Mouse (Mus musculus) midbrain, embryonic 10.5 days (tissue): ENCODE measurements around the gene Capzb. TPM values are rescaled to one million over a fixed set of nuclear protein-coding genes. Genes with fewer than 3 reads are reported as not detected.

Experiments
- DNase-seq: peaks from one replicate; pipeline ENCODE4 v3.0.0-alpha.2; 2017; ENCODE audit warnings: low spot score
- H3K27ac ChIP-seq: fragments of 300-500 bp; sonication (generic); replicated peaks from 2 replicates; pipeline ENCODE4 v1.5.1; 2016; ENCODE audit warnings: mild to moderate bottlenecking
- H3K27me3 ChIP-seq: fragments of 300-500 bp; sonication (generic); 2 replicates; pipeline ENCODE4 v1.6.1; 2016; ENCODE audit warnings: low read depth, mild to moderate bottlenecking; ENCODE audit not compliant: poor library complexity, severe bottlenecking
- H3K36me3 ChIP-seq: fragments of 300-500 bp; sonication (generic); 2 replicates; pipeline ENCODE4 v1.6.1; 2016; ENCODE audit warnings: mild to moderate bottlenecking, moderate library complexity
- H3K4me1 ChIP-seq: fragments of 300-500 bp; sonication (generic); 2 replicates; pipeline ENCODE4 v1.6.1; 2016
- H3K4me3 ChIP-seq: fragments of 300-500 bp; sonication (generic); 2 replicates; pipeline ENCODE4 v1.5.1; 2016; ENCODE audit warnings: mild to moderate bottlenecking, moderate library complexity
- H3K9me3 ChIP-seq: fragments of 300-500 bp; sonication (generic); replicated peaks from 2 replicates; pipeline ENCODE4 v1.6.1; 2016; ENCODE audit warnings: mild to moderate bottlenecking
- WGBS: fragments of 180-500 bp; shearing (Covaris S2); methylation state at CpG from one replicate; pipeline ENCODE4 v1.1.7; 2016; 5-methylcytosine and 5-hydroxymethylcytosine counted together
- polyA plus RNA-seq: library from polyadenylated mRNA; unstranded; fragments of >200 nt; fragmentation: Nextera tagmentation; extraction: Ambion mirVana; gene quantifications from 2 replicates; pipeline ENCODE4 v1.2.1, GENCODE M21; 2016

The Capzb gene
- polyA plus RNA-seq, 1 experiment from 2014 or later = 330 TPM

- Histone ChIP-seq H3K27ac (no peak overlapping the region), H3K27me3 (no peaks in the 10 kb centered on the region), H3K4me1 (no peaks in the 10 kb centered on the region), H3K9me3 (no peaks in the 10 kb centered on the region), H3K36me3 (peaks cover 64% of the 10 kb centered on the region), H3K4me3 (no peak overlapping the region)
- 93% methylated on average over 9 of the region's 9 CpGs for WGBS
- DNase-seq = no peak
These were observed 78.9 kb downstream of the Capzb start for GRCm38 (mm10) chr4:139271562-139271961.

GRCm38 (mm10) chr4:139272951-139273680 lies 80.4 kb downstream of the Capzb start:
- H3K9me3 ChIP-seq = no peaks in the 10 kb centered on the region
- H3K27ac ChIP-seq = no peak overlapping the region
- WGBS = 92% methylated on average over 10 of the region's 10 CpGs
- peaks cover 56% of the 10 kb centered on the region for H3K36me3 ChIP-seq
- H3K4me3 ChIP-seq = no peak overlapping the region
- H3K27me3 ChIP-seq = no peaks in the 10 kb centered on the region
- no peak for DNase-seq
- no peaks in the 10 kb centered on the region for H3K4me1 ChIP-seq

GRCm38 (mm10) chr4:139274573-139274972 lies 81.9 kb downstream of the Capzb start:
- no peaks in the 10 kb centered on the region for H3K27me3 ChIP-seq
- DNase-seq = no peak
- H3K36me3 ChIP-seq = peaks cover 50% of the 10 kb centered on the region
- no peak overlapping the region for H3K27ac ChIP-seq
- no peaks in the 10 kb centered on the region for H3K9me3 ChIP-seq
- no peaks in the 10 kb centered on the region for H3K4me1 ChIP-seq
- 91% methylated on average over 7 of the region's 7 CpGs for WGBS
- H3K4me3 ChIP-seq = no peak overlapping the region

GRCm38 (mm10) chr4:139276411-139276810 lies 83.7 kb downstream of the Capzb start:
- Histone ChIP-seq H3K36me3 (peaks cover 64% of the 10 kb centered on the region), H3K4me1 (no peaks in the 10 kb centered on the region), H3K27me3 (no peaks in the 10 kb centered on the region), H3K9me3 (no peaks in the 10 kb centered on the region), H3K4me3 (no peak overlapping the region), H3K27ac (no peak overlapping the region)
- DNase-seq = no peak
- 92% methylated on average over 7 of the region's 7 CpGs for WGBS

GRCm38 (mm10) chr4:139280530-139280929 lies 87.8 kb downstream of the Capzb start:
- Histone ChIP-seq H3K27me3 (no peaks in the 10 kb centered on the region), H3K9me3 (no peaks in the 10 kb centered on the region), H3K36me3 (peaks cover 72% of the 10 kb centered on the region), H3K27ac (no peak overlapping the region), H3K4me3 (no peak overlapping the region), H3K4me1 (no peaks in the 10 kb centered on the region)
- WGBS = 97% methylated on average over 12 of the region's 12 CpGs
- no peak for DNase-seq

- H3K27me3 ChIP-seq = no peaks in the 10 kb centered on the region
- 96% methylated on average over 16 of the region's 16 CpGs for WGBS
- H3K36me3 ChIP-seq = peaks cover 79% of the 10 kb centered on the region
- DNase-seq = no peak
- H3K4me3 ChIP-seq = no peak overlapping the region
- H3K27ac ChIP-seq = no peak overlapping the region
- no peaks in the 10 kb centered on the region for H3K4me1 ChIP-seq
- no peaks in the 10 kb centered on the region for H3K9me3 ChIP-seq
These were observed 89.2 kb downstream of the Capzb start for GRCm38 (mm10) chr4:139281791-139282345.

GRCm38 (mm10) chr4:139282955-139283417 lies 90.3 kb downstream of the Capzb start:
- Histone ChIP-seq H3K27ac (no peak overlapping the region), H3K27me3 (no peaks in the 10 kb centered on the region), H3K4me3 (no peak overlapping the region), H3K9me3 (no peaks in the 10 kb centered on the region), H3K4me1 (no peaks in the 10 kb centered on the region), H3K36me3 (peaks cover 86% of the 10 kb centered on the region)
- WGBS = 90% methylated on average over 6 of the region's 6 CpGs
- no peak for DNase-seq

- WGBS = 92% methylated on average over 15 of the region's 15 CpGs
- H3K36me3 ChIP-seq = peaks cover 95% of the 10 kb centered on the region
- no peaks in the 10 kb centered on the region for H3K9me3 ChIP-seq
- H3K4me1 ChIP-seq = no peaks in the 10 kb centered on the region
- no peaks in the 10 kb centered on the region for H3K27me3 ChIP-seq
- DNase-seq = no peak
- H3K4me3 ChIP-seq = no peak overlapping the region
- H3K27ac ChIP-seq = no peak overlapping the region
These were observed 92.2 kb downstream of the Capzb start for GRCm38 (mm10) chr4:139284877-139285276.

- Histone ChIP-seq H3K4me1 (no peaks in the 10 kb centered on the region), H3K4me3 (no peak overlapping the region), H3K27ac (no peak overlapping the region), H3K27me3 (no peaks in the 10 kb centered on the region), H3K9me3 (no peaks in the 10 kb centered on the region), H3K36me3 (peaks cover 95% of the 10 kb centered on the region)
- no peak for DNase-seq
- WGBS = 90% methylated on average over 5 of the region's 5 CpGs
These were observed 93.5 kb downstream of the Capzb start for GRCm38 (mm10) chr4:139286234-139286633.

- Histone ChIP-seq H3K36me3 (peaks cover 92% of the 10 kb centered on the region), H3K27me3 (no peaks in the 10 kb centered on the region), H3K4me3 (no peak overlapping the region), H3K4me1 (no peaks in the 10 kb centered on the region), H3K9me3 (no peaks in the 10 kb centered on the region), H3K27ac (no peak overlapping the region)
- DNase-seq = peak; percentile 70
- WGBS = 84% methylated on average over 18 of the region's 18 CpGs
These were observed 94.6 kb downstream of the Capzb start for GRCm38 (mm10) chr4:139287122-139287863.

GRCm38 (mm10) chr4:139289017-139289416 lies 96.3 kb downstream of the Capzb start:
- H3K9me3 ChIP-seq = no peaks in the 10 kb centered on the region
- H3K36me3 ChIP-seq = peaks cover 75% of the 10 kb centered on the region
- H3K27me3 ChIP-seq = no peaks in the 10 kb centered on the region
- 64% methylated on average over 10 of the region's 10 CpGs for WGBS
- H3K4me1 ChIP-seq = no peaks in the 10 kb centered on the region
- H3K4me3 ChIP-seq = no peak overlapping the region
- DNase-seq = peak; percentile 45
- H3K27ac ChIP-seq = no peak overlapping the region

- no peaks in the 10 kb centered on the region for H3K27me3 ChIP-seq
- H3K4me3 ChIP-seq = no peak overlapping the region
- no peak overlapping the region for H3K27ac ChIP-seq
- DNase-seq = no peak
- H3K36me3 ChIP-seq = peaks cover 59% of the 10 kb centered on the region
- H3K4me1 ChIP-seq = no peaks in the 10 kb centered on the region
- no peaks in the 10 kb centered on the region for H3K9me3 ChIP-seq
- 92% methylated on average over 16 of the region's 16 CpGs for WGBS
These were observed 98.4 kb downstream of the Capzb start for GRCm38 (mm10) chr4:139291099-139291498.

- 94% methylated on average over 5 of the region's 5 CpGs for WGBS
- Histone ChIP-seq H3K36me3 (peaks cover 50% of the 10 kb centered on the region), H3K4me1 (no peaks in the 10 kb centered on the region)
These were observed 99.3 kb downstream of the Capzb start for GRCm38 (mm10) chr4:139292038-139292437.

More at GRCm38 (mm10) chr4:139292038-139292437, 99.3 kb downstream of the Capzb start:
- Histone ChIP-seq H3K27ac (no peak overlapping the region), H3K27me3 (no peaks in the 10 kb centered on the region), H3K4me3 (no peak overlapping the region), H3K9me3 (no peaks in the 10 kb centered on the region)
- no peak for DNase-seq
